Mouse (Mus musculus): ENCODE measurements around the gene Tbx21.

Tbx21 gene

GRCm38 (mm10) chr11:97131683-97132082 is 16.6 kb upstream of the Tbx21 start:
- no peak for DNase-seq (ENCODE audit: low spot score)

- no peak for DNase-seq (ENCODE audit: low spot score)
Measured at GRCm38 (mm10) chr11:97130318-97130717, 15.2 kb upstream of the Tbx21 start.

- no peak for DNase-seq (ENCODE audit: low spot score)
Measured at GRCm38 (mm10) chr11:97128956-97129355, 13.8 kb upstream of the Tbx21 start.

GRCm38 (mm10) chr11:97127470-97128223 is 12.5 kb upstream of the Tbx21 start:
- DNase-seq (ENCODE audit: low spot score): no peak

GRCm38 (mm10) chr11:97126645-97127468 is 11.7 kb upstream of the Tbx21 start:
- DNase-seq (ENCODE audit: low spot score): no peak

- DNase-seq (ENCODE audit: low spot score): no peak
Measured at GRCm38 (mm10) chr11:97124266-97125036, 9.3 kb upstream of the Tbx21 start.

GRCm38 (mm10) chr11:97123282-97123890 is 8.3 kb upstream of the Tbx21 start:
- DNase-seq (ENCODE audit: low spot score): no peak

GRCm38 (mm10) chr11:97120641-97121040 is 5.5 kb upstream of the Tbx21 start:
- DNase-seq (ENCODE audit: low spot score): no peak

GRCm38 (mm10) chr11:97120221-97120620 is 5.1 kb upstream of the Tbx21 start:
- DNase-seq (ENCODE audit: low spot score): no peak

- no peak for DNase-seq (ENCODE audit: low spot score)
Measured at GRCm38 (mm10) chr11:97115797-97116196, 666 bp upstream of the Tbx21 start.

- DNase-seq (ENCODE audit: low spot score): no peak
Measured at GRCm38 (mm10) chr11:97112519-97113125, 2.5 kb downstream of the Tbx21 start.

- no peak for DNase-seq (ENCODE audit: low spot score)
Measured at GRCm38 (mm10) chr11:97108976-97109375, 6.2 kb downstream of the Tbx21 start.

- no peak for DNase-seq (ENCODE audit: low spot score)
Measured at GRCm38 (mm10) chr11:97104091-97104483, 11.0 kb downstream of the Tbx21 start.

- no peak for DNase-seq (ENCODE audit: low spot score)
Measured at GRCm38 (mm10) chr11:97103163-97104090, 11.7 kb downstream of the Tbx21 start.

- DNase-seq (ENCODE audit: low spot score): peak; percentile 89
Measured at GRCm38 (mm10) chr11:97101722-97102121, 13.4 kb downstream of the Tbx21 start.

- DNase-seq (ENCODE audit: low spot score): peak; percentile 58
Measured at GRCm38 (mm10) chr11:97098791-97099190, 16.3 kb downstream of the Tbx21 start.

GRCm38 (mm10) chr11:97094600-97094999 is 20.5 kb downstream of the Tbx21 start:
- DNase-seq (ENCODE audit: low spot score): no peak

- no peak for DNase-seq (ENCODE audit: low spot score)
Measured at GRCm38 (mm10) chr11:97086365-97086764, 28.8 kb downstream of the Tbx21 start.

GRCm38 (mm10) chr11:97084821-97085505 is 30.2 kb downstream of the Tbx21 start:
- no peak for DNase-seq (ENCODE audit: low spot score)
